Mouse (Mus musculus): ENCODE measurements at regions not wholly inside any gene's neighbourhood (a gene's known extent, or its start where the extent isn't known, plus 50 kb on each side); places are given as distances from the start of the nearest gene placed in this dataset.

DNA sequence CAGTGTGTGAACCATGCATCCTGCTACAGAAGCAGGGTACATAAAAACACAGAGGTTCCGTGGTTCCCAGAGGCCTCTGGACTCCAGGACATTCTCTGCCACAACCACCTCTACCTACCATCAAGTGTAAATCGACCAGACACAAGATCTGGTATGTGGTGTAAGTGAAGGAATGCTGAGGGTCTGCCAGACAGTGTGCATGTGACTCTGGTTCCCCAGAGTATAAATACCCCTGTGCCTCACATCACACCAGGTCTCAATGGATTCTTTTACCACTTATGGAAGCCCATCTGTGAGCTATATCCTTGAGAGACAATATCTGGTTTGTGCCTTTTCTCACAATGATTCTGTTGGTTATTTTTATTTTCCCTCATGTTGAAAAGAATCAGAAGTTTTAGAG, 563.0 kb downstream of the Pdcd6ip start:
- WGBS = 48% methylated on average over 2 of the region's 2 CpGs
- H3K36me3 ChIP-seq (ENCODE audit: control insufficient read depth, insufficient read depth, low read length) = no peaks in the 10 kb centered on the region
- H3K27ac ChIP-seq (replicated peaks) = no peak overlapping the region
- no peak for ATAC-seq (ENCODE audit: low FRiP score, low TSS enrichment)
- H3K4me3 ChIP-seq (ENCODE audit: low read depth, low read length) = no peak overlapping the region
- H3K27me3 ChIP-seq (ENCODE audit: control insufficient read depth, insufficient read depth, low read length) = no peaks in the 10 kb centered on the region
- no peaks in the 10 kb centered on the region for H3K4me1 ChIP-seq (replicated peaks; ENCODE audit: control insufficient read depth, insufficient read depth)
- no peak overlapping the region for H3K4me2 ChIP-seq (replicated peaks; ENCODE audit: low read depth)
- no peaks in the 10 kb centered on the region for H3K9me3 ChIP-seq (ENCODE audit: control insufficient read depth, low read length)
- TF ChIP-seq CTCF (IDR thresholded peaks at IDR 0.05; ENCODE audit: low read depth) (no peak), EP300 (optimal IDR thresholded peaks at IDR 0.05) (no peak)
- DNase-seq (ENCODE audit: low spot score) = no peak
- no peak overlapping the region for H3K9ac ChIP-seq (ENCODE audit: low read length)

DNA sequence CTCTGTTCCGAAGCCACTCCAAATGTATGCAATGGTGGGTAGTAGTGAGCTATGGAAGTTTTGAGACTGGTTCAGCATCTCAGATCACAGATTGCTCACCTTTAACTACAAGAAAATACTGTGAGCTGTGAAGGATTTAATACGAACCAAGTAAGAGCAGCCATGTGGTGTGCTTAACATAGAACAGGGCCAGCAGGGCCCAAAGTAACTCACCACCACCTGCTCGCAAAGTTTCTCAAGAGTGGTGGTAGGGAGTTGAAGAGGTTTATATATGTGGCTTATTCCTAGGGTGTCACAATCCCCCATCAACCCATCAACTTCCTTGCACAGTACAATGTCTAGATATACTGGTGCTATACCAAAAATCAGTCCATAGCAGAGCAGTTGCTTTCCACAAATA, 573.4 kb downstream of the Pdcd6ip start:
- DNase-seq (ENCODE audit: low spot score) (no peak), ATAC-seq (ENCODE audit: low FRiP score, low TSS enrichment) (no peak)
- TF ChIP-seq CTCF (IDR thresholded peaks at IDR 0.05; ENCODE audit: low read depth) (no peak), EP300 (optimal IDR thresholded peaks at IDR 0.05) (no peak)
- H3K4me3 ChIP-seq (ENCODE audit: low read depth, low read length) = no peak overlapping the region
- no peaks in the 10 kb centered on the region for H3K27me3 ChIP-seq (ENCODE audit: control insufficient read depth, insufficient read depth, low read length)
- no peaks in the 10 kb centered on the region for H3K9me3 ChIP-seq (ENCODE audit: control insufficient read depth, low read length)
- H3K36me3 ChIP-seq (ENCODE audit: control insufficient read depth, insufficient read depth, low read length) = no peaks in the 10 kb centered on the region
- no peak overlapping the region for H3K4me2 ChIP-seq (replicated peaks; ENCODE audit: low read depth)
- WGBS = 93% methylated on average over 3 of the region's 3 CpGs
- no peaks in the 10 kb centered on the region for H3K4me1 ChIP-seq (replicated peaks; ENCODE audit: control insufficient read depth, insufficient read depth)
- H3K9ac ChIP-seq (ENCODE audit: low read length) = no peak overlapping the region
- no peak overlapping the region for H3K27ac ChIP-seq (replicated peaks)

DNA sequence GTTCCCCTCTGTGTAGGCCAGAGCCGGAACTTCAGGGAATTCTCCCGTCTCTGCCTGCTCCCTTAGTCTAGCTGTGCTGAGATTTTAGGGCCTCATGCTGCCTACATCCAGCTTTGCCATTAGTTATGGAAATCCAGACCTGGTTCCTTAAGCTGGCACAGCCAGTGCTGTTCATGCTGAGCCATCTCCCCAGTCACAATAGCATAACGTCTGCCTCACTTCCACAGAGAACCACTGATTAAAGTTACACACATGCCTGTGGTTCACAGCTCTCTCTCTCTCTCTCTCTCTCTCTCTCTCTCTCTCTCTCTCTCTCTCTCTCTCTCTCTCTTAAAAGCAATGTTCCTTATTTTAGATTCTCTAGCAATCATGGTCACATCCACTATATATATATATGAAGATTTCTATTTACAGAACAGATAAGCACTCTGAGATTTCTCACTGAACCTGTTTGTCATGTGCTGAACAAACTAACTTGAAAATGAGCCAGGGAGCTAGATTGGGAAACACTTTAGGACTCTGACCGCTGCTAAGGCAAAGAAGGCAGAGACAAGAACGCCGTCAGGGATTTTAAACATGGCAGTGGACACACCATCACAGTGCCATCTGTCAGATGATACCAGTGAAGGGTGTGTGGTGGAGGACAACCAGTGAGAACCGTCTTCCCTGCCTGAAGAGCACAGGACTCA, 584.9 kb downstream of the Pdcd6ip start:
- Histone ChIP-seq H3K36me3 (ENCODE audit: control insufficient read depth, insufficient read depth, low read length) (no peaks in the 10 kb centered on the region), H3K4me2 (replicated peaks; ENCODE audit: low read depth) (no peak overlapping the region), H3K9me3 (ENCODE audit: control insufficient read depth, low read length) (no peaks in the 10 kb centered on the region), H3K27ac (replicated peaks) (no peak overlapping the region), H3K9ac (ENCODE audit: low read length) (no peak overlapping the region), H3K4me3 (ENCODE audit: low read depth, low read length) (no peak overlapping the region), H3K27me3 (ENCODE audit: control insufficient read depth, insufficient read depth, low read length) (no peaks in the 10 kb centered on the region), H3K4me1 (replicated peaks; ENCODE audit: control insufficient read depth, insufficient read depth) (no peaks in the 10 kb centered on the region)
- DNase-seq (ENCODE audit: low spot score) = no peak
- TF ChIP-seq EP300 (optimal IDR thresholded peaks at IDR 0.05) (no peak), CTCF (IDR thresholded peaks at IDR 0.05; ENCODE audit: low read depth) (no peak)
- ATAC-seq (ENCODE audit: low FRiP score, low TSS enrichment) = no peak
- 62% methylated on average over 7 of the region's 7 CpGs for WGBS

- no peak overlapping the region for H3K4me3 ChIP-seq (ENCODE audit: low read depth, low read length)
- no peak overlapping the region for H3K27ac ChIP-seq (replicated peaks)
Observed at GRCm38 (mm10) chr9:113122253-113122749, 585.8 kb downstream of the Pdcd6ip start.

GRCm38 (mm10) chr9:113120385-113120784, 587.7 kb downstream of the Pdcd6ip start:
- Histone ChIP-seq H3K9ac (ENCODE audit: low read length) (no peak overlapping the region), H3K9me3 (ENCODE audit: control insufficient read depth, low read length) (no peaks in the 10 kb centered on the region), H3K4me2 (replicated peaks; ENCODE audit: low read depth) (no peak overlapping the region), H3K27me3 (ENCODE audit: control insufficient read depth, insufficient read depth, low read length) (no peaks in the 10 kb centered on the region), H3K27ac (replicated peaks) (no peak overlapping the region), H3K4me1 (replicated peaks; ENCODE audit: control insufficient read depth, insufficient read depth) (no peaks in the 10 kb centered on the region), H3K36me3 (ENCODE audit: control insufficient read depth, insufficient read depth, low read length) (no peaks in the 10 kb centered on the region), H3K4me3 (ENCODE audit: low read depth, low read length) (no peak overlapping the region)
- no peak for TF ChIP-seq CTCF (IDR thresholded peaks at IDR 0.05; ENCODE audit: low read depth)
- no peak for TF ChIP-seq EP300 (optimal IDR thresholded peaks at IDR 0.05)
- ATAC-seq (ENCODE audit: low FRiP score, low TSS enrichment) (no peak), DNase-seq (ENCODE audit: low spot score) (no peak)

More at GRCm38 (mm10) chr9:113122253-113122749, 585.8 kb downstream of the Pdcd6ip start:
- DNase-seq (ENCODE audit: low spot score) = no peak
- Histone ChIP-seq H3K9ac (ENCODE audit: low read length) (no peak overlapping the region), H3K36me3 (ENCODE audit: control insufficient read depth, insufficient read depth, low read length) (no peaks in the 10 kb centered on the region), H3K27me3 (ENCODE audit: control insufficient read depth, insufficient read depth, low read length) (no peaks in the 10 kb centered on the region), H3K9me3 (ENCODE audit: control insufficient read depth, low read length) (no peaks in the 10 kb centered on the region), H3K4me2 (replicated peaks; ENCODE audit: low read depth) (no peak overlapping the region), H3K4me1 (replicated peaks; ENCODE audit: control insufficient read depth, insufficient read depth) (no peaks in the 10 kb centered on the region)
- WGBS = 51% methylated on average over 3 of the region's 3 CpGs
- ATAC-seq (ENCODE audit: low FRiP score, low TSS enrichment) = no peak
- TF ChIP-seq CTCF (IDR thresholded peaks at IDR 0.05; ENCODE audit: low read depth) = no peak
- TF ChIP-seq EP300 (optimal IDR thresholded peaks at IDR 0.05) = no peak

- Histone ChIP-seq H3K27ac (replicated peaks) (no peak overlapping the region), H3K9me3 (ENCODE audit: control insufficient read depth, low read length) (no peaks in the 10 kb centered on the region), H3K9ac (ENCODE audit: low read length) (no peak overlapping the region), H3K27me3 (ENCODE audit: control insufficient read depth, insufficient read depth, low read length) (no peaks in the 10 kb centered on the region), H3K4me1 (replicated peaks; ENCODE audit: control insufficient read depth, insufficient read depth) (no peaks in the 10 kb centered on the region), H3K36me3 (ENCODE audit: control insufficient read depth, insufficient read depth, low read length) (no peaks in the 10 kb centered on the region), H3K4me2 (replicated peaks; ENCODE audit: low read depth) (no peak overlapping the region), H3K4me3 (ENCODE audit: low read depth, low read length) (no peak overlapping the region)
- DNase-seq (ENCODE audit: low spot score) = no peak
- 68% methylated on average over 1 of the region's 1 CpGs for WGBS
- TF ChIP-seq CTCF (IDR thresholded peaks at IDR 0.05; ENCODE audit: low read depth) (no peak), EP300 (optimal IDR thresholded peaks at IDR 0.05) (no peak)
- no peak for ATAC-seq (ENCODE audit: low FRiP score, low TSS enrichment)
Observed at GRCm38 (mm10) chr9:113119721-113120120, 588.3 kb downstream of the Pdcd6ip start.

Measured in stomach, postnatal 0 days (tissue).